Mouse (Mus musculus) left cerebral cortex, adult 8-10 months (tissue): Measurements from ENCODE around the gene Cluh. TPM values are rescaled to one million over a fixed set of nuclear protein-coding genes. Genes with fewer than 3 reads are reported as not detected.

Source experiments
- DNase-seq, 2 experiments: peaks; one replicate each; pipeline ENCODE4 v3.0.0; 2022; ENCODE audit warnings: low spot score in 2 of 2
- total RNA-seq, 4 experiments: library from RNA; stranded (reverse); gene quantifications; 2 replicates each; pipeline ENCODE4 v1.2.4; 2022

The Cluh gene
- total RNA-seq, 4 experiments from 2014 or later: 63.0 to 77.5 (median 73.7) TPM

DNA sequence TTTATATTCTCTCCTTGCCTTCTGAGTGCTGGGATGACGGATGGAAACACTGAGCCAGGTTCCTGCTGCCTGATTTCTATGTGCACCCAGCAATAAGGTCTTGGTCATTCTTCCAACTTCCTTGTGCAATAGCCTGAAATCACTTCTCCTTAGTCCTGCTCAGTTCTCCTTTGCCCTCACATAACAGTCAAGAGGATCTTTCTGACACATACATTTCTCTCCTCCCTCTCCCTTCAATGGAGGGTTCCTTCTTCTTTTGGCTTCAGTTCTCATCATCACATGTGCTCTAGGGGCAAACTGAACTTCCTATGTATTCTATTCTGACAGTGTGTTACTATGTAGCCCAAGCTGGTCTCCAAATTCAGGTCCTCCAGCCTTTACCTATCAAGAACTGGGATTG is 1.3 kb upstream of the Cluh start:
- no peak for DNase-seq

DNA sequence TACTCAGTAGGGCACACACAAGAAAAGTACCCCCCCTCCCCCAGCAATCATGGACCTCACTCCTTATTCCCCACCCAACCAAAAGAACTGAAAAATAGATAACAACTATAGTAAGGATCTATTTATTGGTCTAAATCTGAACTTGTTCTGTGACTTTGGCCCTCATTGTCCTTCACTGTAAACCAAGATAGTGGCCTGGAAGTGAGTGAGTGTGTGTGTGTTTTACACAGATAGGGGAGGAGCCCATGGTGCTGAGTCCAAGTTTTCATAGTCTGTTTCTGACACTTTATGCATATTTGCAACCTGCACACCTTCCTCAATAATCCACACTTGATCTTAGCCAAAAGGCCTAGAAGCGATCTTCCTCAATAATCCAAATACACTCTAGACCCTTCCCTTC is 619 bp upstream of the Cluh start:
- DNase-seq: no peak

DNA sequence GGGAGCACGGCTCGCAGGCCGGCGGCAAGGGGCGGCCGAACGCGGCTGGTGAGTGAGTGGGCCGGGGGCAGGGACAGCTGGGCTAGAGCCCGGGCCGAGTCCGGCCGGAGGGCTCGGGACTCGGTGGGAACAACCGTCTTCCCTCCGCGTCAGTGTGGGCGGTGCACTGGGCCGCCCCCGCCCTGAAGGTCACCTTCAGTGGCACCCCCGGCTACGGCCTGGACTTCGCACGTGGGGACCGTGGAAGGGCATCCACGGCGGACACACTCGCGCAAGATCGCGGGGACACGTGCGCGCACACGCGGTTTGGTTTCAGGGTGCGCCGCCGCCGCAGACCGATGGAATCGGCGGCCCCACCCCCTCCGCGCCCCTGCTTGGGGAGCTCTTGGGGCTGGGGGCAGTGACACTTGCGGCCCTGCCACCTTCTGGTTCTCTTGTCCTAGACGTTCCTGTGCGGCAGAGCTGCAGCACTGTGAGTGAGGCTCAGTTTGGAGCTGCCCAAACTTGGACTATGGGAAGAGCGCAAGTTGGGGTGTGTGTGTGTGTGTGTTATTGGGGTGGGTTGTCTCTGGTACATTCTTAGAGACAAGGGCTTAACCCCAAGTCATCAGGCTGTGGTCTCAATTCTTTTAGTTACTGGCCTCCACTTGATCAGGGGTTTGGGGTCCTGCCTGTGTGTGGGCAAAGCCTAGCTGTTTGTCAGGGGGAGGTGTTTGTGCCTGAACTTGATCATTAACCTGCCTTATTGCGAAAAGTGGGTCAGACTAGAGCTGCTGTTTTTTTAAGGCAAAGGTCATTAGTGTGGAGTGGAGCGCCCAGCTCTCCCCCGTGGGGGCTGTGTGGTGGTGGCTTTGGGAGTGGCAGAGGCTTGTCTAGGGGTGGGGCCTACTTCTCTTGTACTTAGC is 604 bp downstream of the Cluh start:
- no peak for DNase-seq

DNA sequence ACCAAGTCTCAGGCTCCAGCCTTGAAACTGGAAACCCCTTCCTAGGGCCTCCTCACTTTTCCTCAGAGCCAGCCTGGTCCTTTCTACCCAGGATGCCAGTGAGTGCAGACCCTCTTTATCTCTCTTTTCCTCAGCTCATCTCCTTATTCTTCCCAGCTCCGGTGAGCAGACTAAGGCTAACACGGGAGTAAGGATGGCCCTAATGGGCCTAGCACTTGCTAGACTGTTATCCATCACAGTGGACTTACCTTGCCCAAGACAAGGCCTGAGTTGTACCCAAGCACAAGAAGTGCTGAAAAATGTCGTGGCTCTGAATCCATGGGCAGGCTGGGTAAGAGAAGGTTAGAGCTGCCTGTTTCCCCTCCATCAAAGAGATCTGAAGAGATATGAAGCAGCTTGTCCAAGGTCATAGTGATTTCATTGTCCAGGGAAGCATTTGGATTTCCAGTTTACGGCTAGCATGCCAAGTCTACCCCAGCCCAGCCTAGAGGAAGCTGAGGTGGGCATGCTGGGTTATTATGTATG is 1.3 kb downstream of the Cluh start:
- DNase-seq: no peak

DNA sequence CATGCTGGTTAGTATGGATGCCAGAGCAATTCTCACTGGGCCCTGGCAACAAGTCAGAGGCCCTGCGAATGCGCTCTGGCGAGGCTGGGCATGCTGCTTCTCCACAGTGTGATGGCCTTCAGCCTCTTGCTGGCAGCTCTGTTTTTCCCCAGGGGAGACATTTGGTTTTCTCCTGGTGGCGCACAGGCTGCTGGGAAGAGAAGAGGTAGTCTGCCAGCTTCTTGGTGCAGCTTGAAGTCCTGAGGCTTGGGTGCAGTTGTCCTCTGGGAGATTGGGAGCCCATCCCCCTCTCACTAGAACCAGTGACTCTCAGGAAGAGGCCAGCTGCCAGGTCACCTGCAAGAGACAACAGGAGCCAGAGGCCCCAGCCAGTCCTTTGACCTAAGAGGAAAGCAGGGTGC is 3.5 kb downstream of the Cluh start:
- no peak for DNase-seq

DNA sequence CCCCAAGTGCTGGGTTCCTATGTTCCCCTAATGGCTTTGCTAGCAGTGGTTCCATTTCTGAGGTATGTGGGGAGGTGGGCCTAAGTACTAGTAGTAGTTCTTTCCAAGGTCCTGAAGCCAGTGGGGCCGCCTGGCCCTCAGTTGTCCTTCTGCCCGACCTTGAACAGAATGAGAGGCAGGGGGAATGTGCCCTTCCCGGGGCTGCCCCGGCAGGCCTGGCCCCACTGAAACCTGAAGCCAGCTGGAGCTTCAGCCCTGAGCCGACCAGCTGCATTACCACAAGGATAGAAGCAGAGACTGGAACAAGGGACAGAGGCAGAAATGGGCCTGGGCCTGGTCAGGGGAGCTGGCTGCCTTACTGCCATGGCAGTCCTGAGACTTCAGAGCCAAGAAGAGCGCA is 4.1 kb downstream of the Cluh start:
- DNase-seq: no peak

DNA sequence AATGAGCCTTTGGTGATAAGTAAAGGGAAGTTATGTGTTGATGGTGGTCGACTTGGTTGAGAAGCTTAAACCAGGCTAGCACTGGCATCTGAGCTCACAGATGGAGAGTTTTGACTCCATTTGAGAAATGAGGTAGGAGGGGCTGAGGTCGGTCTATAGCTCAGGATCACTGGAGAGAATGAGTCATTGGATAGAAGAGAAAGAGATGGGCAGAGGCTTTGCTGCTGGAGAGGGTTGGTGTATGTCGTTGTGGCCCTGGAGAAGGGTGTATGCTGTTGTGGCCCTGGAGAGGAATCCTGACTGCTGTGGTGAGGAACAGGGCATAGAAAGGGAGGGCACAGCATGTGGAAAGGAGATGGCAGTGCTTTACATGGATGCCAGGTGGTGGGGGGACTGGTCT is 6.6 kb downstream of the Cluh start:
- no peak for DNase-seq

DNA sequence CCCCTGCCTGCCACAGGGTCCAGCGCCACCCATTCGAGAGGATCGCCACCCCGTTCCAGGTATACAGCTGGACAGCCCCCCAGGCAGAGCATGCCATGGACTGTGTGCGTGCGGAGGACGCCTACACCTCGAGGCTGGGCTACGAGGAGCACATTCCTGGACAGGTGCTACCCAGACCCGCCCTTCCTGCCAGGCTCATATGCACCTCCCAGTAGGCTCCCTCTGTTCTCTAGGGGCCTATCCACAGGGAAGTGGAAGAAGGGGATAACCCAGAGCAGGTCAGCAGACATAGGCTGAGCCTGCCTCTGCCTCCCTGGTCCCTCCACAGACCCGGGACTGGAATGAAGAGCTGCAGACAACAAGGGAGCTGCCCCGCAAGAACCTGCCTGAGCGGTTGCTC is 11.0 kb downstream of the Cluh start:
- no peak for DNase-seq

DNA sequence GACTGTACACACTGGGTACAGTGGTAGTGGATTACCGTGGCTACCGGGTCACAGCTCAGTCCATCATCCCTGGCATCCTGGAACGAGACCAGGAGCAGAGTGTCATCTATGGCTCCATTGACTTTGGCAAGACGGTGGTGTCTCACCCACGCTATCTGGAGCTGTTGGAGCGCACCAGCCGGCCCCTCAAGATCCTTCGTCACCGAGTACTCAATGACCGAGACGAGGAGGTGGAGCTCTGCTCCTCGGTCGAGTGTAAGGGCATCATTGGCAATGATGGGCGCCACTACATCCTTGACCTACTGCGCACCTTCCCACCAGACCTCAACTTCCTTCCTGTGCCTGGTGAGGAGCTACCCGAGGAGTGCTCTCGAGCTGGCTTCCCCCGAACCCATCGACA is 12.3 kb downstream of the Cluh start:
- DNase-seq: no peak

DNA sequence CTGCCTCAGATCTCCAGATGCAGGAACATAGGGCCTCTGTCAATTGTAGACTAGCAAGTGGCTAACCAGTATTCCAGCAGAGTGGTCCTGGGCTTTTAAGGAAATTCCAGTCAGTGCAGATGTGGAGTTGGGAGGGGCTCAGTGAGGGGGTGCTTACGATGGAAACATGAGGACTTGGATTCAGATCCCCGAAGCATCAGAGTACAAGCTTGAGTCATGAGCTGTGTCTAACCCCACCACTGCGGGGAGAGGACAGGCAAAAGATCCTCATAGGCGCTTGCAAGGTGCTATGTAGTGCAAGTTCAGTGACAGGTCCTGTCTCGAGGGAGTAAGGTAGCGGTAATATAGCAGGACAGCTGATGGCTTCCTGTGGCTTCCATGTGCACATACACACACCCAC is 12.9 kb downstream of the Cluh start:
- no peak for DNase-seq

DNA sequence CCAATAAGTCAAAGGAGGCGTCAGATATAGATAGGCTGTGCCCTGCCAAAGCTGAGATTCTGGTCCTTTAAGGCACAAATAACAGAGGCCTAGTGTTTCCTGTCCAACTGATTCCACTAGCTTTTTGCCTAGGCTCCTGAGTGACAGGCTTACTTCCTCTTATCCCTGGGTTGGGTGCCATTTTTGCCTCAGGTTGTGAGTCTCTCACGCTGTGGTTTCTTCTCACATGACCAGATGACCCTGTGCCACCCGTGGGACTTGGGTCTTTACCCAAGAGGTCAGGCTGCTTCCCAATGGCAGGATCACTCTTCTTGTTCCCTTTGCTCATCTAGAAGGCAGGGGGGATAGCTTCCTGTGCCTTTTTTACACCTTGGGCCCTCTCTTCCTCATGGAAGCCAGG is 15.0 kb downstream of the Cluh start:
- no peak for DNase-seq

DNA sequence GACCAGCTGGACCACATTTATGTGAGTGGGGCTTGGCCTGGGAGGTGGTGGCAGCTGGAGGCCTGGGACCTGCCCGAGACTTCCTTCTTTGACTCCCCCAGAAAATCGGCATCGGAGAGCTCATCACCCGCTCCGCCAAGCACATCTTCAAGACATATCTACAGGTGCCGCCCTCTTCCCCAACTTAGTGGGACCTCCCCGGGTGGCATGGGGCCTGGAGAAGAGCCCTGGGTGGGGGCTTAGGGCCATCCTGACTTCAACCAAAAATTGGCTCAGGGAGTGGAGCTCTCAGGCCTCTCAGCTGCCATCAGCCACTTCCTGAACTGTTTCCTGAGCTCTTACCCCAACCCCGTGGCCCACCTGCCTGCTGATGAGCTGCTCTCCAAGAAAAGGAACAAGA is 15.6 kb downstream of the Cluh start:
- no peak for DNase-seq

DNA sequence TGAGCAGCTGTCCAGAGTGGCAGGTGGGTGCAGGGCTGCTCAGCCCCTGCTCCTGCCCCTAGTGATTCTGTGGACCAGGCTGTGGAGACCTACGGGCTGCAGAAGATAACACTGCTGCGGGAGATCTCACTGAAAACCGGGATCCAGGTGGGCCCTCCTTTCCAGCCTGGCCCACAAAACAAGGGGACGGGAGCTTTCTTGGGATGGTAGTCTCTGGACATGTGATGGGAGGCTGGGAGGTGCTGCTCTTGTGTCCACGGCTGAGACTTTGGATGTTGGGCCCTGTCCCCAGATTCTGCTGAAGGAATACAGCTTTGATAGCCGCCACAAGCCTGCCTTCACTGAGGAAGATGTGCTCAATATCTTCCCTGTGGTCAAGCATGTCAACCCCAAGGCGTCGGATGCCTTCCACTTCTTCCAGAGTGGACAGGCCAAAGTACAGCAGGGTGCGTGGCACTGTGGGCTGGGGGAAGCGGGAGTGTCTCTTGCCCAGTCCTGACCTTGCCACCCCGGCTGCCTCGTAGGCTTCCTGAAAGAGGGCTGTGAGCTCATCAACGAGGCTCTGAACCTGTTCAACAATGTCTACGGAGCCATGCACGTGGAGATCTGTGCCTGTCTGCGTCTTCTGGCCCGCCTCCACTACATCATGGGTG is 16.5 kb downstream of the Cluh start:
- no peak for DNase-seq

DNA sequence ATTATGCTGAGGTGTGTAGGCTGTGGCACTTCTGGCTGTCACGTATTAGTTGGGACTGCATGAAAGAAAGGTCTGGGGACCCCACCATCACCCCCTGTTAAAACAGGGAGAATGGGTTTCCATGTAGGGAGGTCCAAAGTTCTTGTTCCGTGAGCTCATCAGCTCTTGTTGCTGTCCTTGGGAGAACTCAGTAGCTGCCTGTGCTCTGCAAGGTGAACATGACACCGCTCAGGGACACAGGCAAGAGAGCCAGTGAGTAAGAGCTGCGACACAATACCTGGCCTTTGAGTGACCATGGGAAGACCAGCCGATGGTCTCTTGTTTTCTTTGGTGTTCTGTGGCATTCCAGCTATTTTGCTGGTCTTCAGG is 17.0 kb downstream of the Cluh start:
- no peak for DNase-seq

DNA sequence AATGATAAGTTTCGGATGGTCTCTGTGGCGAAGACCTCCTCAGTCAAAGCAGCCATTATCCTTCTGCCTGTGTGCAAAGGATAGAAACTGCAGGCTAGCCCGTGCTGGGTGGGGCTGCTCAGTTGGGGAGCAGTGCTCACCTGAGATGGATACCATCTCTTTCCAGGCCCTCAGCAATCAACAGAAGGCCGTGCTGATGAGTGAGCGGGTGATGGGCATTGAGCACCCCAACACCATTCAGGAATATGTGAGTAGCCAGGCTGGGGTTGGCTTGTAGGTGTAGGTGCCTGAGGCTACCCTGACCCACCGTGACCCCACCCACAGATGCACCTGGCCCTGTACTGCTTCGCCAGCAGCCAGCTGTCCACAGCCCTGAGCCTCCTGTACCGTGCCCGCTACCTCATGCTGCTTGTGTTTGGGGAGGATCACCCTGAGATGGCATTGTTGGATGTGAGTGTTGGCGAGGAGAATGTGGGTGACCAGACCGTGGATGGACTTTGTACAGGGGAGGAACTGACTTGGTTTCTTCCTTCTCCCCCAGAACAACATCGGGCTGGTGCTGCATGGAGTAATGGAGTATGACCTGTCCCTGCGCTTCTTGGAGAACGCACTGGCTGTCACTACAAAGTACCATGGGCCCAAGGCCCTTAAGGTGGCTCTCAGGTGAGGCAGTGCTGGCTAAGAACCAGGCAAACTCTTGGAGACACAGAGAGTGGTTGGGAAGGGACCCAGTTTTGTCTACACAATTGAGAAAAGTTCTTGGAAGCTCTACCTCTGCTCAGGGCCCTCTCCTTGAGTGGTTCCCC is 17.7 kb downstream of the Cluh start:
- DNase-seq: no peak

DNA sequence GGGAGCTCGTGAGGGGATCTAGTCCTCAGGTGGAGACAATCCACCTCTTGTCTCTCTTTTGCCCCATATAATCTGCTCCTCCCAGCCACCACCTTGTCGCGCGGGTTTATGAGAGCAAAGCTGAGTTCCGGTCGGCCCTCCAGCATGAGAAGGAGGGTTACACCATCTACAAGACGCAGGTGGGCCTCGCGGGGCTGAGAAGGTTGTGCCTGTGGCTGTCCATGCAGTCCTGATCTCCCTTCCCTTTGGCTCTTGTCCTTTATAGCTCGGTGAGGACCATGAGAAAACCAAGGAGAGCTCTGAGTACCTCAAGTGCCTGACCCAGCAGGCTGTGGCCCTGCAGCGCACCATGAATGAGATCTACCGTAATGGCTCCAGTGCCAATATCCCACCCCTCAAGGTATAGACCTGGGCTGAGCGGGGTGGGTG is 18.3 kb downstream of the Cluh start:
- DNase-seq: no peak

DNA sequence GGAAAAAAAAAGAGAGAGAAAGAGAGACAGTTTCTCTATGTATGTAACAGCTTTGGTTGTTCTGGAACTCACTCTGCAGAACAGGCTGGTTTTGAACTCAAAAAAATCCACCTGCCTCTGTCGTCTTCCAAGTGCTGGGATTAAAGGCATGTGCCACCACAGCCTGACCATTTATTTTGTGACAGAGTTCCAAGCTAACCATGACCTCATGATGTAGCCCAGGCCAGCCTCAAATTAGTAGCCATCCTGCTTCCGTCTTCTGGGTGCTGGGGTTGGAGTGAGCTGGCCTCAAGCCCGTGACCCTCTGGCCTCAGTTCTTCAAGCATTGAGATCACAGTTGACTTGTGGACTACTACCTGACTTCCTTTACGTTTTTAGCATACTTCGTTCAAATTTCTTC is 19.2 kb downstream of the Cluh start:
- no peak for DNase-seq

DNA sequence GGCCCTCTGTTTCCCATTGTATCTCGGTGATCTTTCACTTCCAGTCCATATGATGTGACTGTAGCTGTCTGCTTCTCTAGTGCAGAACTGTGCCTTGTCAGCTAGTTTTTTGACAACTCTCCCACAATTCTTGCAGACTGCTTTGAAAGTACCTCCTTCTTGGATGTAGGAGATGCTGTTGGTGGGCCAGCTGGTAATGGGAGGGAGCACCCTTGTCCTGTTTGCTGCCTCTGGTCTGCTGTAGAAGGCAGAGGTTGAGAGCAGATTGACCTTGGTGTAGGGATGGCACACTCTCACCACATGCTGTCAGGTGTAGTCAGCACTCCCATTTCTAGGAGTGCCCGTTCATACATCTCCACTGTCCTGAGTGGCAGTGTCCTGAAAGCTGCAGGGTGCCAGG is 19.7 kb downstream of the Cluh start:
- no peak for DNase-seq

DNA sequence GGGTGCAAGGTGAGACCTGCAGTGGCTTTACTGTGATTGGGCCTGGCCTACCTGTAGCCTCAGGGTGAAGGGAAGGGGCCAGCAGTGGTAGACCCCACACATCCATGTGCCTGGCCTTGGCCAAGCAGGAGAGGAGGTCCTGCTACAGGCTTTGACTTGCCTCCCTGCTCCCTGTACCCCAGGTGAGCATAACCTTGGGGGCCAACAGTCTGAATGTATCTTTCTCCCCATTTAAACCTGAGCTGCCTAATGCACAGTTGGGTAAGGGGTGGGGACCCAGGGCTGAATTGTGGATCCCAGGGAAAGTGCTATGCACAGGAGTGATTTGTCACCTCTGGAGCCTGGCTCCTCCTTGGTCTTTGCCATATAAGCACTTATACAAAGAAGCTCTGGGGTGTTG is 20.9 kb downstream of the Cluh start:
- DNase-seq: no peak

DNA sequence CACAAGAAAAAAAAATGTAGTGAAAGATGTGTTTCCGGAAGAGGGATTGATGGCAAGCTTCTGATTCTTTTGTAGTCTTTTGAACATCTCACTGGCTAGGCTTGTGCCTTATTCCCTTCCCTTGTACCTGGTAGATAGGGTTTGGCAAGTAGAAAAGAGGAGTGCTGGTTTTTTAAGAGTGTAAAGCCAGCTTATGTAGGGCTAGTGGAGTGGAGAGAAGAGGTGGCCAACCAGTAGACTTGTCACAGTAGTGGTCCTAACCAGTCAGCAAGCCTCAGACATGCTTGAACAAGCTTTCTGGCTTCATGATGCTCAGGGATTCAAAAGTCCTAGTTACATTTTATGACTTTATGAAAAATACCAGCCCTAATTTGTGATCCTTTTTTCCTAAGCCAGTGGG is 21.7 kb downstream of the Cluh start:
- DNase-seq: no peak

DNA sequence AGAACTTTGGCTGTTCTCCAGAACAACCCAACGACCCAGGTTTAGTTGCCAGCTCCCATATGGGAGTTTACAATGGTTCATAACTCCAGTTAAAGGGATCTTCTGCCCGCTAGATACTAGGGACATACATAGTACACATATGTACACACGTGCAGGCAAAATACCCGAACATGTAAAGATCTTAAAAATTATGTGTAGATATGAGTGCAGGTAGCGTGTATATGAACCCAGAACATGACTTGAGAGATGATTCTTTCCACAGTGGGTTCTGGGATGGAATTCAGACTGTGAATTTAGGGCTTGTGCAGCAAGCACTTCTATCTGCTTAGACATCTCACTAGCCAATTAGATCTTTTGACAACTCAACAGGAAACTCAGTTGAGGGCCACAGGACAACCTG is 22.5 kb downstream of the Cluh start:
- no peak for DNase-seq

DNA sequence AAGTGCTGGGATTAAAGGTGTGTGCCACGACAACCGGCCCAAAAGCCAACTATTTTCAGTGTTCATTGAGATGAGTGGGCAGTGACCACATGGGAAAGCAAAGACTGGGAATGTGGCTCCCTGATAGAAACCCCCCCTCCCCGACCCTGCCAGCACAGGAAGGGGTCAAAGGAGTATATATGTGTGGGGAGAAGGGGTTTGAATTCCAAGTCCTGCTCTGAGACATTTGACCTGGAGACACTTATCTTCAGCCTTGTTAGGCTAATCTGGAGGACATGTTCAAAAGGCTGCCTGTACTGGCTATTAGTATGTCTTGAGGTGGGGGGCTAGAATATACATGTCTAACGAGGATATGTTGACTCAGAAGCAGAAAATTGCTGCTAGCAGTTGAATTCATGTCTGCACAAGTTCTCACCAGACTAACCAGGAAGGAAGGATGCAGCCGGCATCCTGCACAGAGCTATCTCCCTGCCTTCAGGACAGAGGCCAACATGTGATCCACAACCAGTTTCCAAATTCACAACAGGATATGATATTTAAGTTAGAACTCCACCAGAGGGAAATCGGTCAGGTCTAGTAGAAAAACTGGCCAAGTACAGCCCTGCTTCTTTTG is 23.7 kb downstream of the Cluh start:
- no peak for DNase-seq
